Mouse (Mus musculus) frontal cortex, postnatal 25 days (tissue): Measurements from ENCODE around the gene Trib2.

Source experiments
- DNase-seq, 2 experiments: peaks; one replicate each; pipeline ENCODE4 v3.0.0; 2022; ENCODE audit warnings: low spot score in 2 of 2

Gene Trib2

DNA sequence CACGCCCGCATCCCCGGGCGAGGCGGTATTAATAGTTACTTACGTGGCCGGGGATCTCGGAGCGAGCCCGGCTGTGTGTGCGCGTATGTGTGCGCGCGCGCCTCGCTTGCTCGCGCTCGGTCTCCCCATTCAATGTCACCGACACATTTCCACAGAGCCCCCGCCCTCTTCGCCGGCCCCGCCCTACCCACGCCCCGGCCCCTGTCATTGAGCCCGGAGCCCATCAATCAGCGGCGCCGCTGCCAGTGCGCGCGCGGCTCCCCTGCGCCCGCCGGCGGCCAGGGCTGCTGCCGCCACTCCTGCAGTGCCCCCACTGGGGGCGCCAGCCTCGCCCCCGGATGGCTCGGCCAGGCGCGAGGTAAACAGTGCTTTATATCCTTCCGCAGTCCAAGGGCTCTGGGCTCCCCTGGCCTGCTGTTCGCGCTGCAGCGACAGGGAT, at the start of gene Trib2:
Gene Trib2, minus strand, starts transcription at position 183 of the 439 bp plus-strand sequence.
- DNase-seq, result peak; percentile 68 to 83

DNA sequence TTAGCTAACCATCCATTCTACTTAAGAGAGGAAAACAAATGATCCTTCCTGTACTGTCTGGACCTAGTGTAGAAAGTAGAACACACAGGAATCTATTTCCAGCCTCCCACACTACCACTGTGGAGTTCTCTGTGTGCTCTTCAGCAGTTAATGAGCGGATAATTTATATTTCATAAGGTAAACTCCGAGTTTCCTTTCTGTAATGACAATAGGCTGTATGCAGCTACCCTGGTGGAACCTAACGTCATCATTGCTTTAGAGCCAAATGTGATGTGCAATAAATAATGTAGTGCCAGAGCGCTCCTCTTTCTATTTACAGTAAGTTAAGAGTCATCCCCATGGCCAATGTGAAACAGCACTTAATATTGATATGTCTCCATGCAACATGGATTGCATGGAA, 41.3 kb upstream of the Trib2 start:
- DNase-seq, result no peak

DNA sequence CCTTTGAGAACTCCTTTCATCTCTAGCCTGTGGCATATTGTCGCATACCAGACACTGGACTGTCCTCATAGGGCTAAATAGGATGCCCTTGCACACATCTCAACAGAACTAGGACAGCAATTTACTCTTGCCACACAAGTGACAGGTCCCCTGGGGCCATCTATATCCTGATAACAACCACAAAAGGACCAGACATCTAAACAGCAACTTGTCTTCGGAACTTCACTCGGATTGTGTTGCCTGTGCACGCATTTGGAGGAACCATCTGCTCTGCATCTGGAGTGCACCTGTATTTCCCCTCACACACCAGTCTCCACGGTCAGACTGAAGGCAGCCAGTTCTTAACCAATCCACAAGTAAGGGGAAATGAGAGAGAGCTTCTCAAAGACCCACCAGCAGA, 39.2 kb upstream of the Trib2 start:
- DNase-seq, result no peak

DNA sequence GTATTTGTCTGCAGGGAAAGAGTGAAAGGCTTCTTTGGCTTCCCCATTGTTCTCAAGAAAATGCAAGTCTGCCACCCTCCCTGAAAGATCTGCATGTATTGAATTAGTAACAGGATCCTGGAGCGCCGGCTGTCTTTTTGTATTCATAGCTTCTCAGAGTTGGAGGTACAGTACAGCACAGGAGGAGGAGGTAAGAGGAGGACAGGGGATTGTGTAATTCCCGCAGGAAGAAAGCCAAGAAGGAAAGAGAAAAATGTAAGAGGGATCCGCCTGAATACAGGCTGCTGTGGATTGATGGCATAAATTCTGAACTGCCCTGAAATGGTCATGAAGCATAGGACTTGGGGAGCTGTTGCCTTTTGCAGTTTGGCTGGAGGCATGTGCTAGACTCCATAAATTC, 36.1 kb upstream of the Trib2 start:
- no peak for DNase-seq

DNA sequence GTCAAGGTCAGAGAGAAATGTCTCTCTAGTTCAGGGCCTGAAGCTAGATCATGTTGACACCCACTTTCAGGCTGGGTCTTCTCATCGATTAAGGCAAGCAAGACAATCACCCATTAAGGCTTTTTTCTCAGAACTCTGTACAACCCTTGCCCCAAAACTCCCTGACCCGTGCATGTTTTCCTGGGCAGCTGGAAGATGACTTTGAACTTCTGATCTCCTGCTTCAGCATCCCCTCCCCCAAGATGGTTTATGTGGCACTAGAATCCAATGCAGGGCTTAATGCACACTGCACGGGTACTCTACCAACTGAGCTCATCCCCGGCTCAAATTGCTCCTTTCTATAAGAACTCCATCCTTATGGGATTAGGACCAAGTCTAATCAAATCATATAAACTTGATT, 35.3 kb upstream of the Trib2 start:
- DNase-seq, result no peak

DNA sequence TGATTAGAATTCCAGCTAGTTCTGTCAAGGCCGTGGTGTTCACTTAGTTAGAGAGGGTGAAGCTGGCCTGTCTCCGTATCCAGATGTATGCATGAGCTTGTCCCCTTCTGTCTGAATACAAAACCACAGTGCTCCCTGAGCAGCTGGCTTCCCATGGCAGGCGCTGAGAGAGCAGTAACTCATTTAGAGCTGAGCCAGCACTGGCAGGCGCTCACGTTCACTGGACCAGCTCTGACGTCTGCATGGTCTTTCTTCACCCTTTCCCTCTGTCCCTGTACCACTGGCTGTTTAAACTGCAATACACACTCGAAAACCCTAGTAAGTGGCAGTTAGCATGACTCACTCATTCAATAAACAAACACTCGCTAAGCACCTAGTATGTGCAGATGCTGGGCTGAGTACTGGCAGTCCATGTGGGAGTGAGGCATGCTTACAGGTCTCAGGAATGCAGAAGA, 33.7 kb upstream of the Trib2 start:
- no peak for DNase-seq

DNA sequence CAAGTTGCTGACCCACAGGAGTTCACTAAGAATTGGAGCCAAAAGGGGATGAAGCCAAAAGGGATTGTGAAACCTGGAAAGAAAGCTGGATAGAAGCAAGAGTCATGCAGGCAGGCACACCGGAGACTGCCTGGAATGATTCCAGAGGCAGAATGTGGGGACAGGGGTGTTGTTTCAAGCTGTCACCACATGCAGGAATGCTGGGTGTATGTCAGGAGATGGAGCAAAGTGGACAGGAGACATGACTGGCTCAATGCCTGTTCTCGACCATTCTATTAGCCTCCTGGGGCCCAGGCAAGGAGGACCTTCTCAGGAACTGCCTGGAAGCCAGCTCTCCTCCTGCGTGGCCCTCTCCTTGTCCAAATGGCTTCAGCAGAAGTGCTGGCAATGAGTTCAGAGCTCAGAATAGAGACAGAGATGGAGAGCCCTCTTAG, 33.2 kb upstream of the Trib2 start:
- DNase-seq, result no peak

DNA sequence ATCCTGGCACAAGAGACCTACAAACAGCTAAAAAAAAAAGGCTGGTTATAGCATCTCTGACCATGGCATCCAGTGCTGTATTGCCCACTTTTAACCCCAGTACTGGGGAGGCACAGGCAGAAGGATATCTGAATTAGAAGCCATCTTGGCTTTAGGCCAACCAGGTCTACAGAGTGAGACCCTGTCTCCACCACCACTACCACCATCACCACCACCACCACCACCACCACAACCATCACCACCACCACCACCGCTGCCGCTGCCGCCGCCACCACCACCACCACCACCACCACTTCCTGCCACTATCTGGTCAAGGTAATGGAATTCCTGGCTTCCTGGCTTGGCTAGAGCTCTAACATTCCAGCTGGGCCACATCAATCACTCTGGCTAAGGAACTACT, 31.7 kb upstream of the Trib2 start:
- no peak for DNase-seq

DNA sequence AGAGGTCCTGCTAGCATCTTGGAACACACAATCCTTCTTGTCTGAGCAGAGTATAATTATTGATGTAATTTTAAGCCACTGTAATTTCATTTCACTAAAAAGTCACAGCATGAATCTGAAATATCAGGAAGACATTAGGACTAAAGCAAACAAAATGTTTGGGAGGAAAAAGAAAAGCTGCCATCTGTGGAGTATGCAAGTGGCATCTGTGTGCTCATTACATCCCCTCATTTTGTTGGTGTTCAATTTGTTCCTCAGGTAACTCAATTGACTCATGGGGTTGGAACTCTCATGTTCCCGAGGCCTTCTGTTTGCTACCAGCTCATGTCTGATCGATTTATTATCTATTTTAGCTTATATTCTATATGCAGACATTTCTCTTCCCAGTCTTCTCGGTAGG, 28.0 kb upstream of the Trib2 start:
- DNase-seq, result no peak

DNA sequence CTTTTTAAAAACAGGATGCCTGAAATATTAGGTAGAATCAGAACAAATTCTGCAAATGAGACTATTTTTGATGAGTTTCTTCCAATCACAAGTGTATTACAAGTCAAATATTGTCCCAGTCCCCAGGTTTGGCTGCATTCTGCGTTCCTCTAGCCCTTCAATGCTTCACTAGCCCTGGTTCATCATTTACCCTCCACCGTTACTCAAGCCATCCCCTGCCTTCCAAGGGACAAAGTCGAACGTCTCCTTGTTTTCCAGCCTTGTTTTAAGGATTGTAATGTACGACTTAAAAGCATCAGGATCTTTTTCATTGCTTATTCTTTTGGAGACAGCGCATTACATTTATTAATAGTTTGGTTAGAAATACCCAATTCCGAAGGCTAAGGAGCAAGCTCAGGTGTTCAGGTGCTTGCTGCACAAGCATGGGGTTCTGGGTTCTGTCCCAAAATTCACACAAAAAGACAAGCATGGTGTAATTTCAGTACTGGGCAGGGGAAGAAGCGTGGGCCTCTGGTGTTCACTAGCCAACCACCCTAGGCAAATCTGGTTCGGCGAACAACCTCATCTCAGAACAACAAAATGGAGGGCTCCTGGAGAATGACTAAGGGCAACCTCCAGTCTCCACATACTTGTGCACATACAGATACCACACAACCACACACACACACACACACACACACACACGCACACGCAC, 24.3 kb upstream of the Trib2 start:
- DNase-seq, result no peak

DNA sequence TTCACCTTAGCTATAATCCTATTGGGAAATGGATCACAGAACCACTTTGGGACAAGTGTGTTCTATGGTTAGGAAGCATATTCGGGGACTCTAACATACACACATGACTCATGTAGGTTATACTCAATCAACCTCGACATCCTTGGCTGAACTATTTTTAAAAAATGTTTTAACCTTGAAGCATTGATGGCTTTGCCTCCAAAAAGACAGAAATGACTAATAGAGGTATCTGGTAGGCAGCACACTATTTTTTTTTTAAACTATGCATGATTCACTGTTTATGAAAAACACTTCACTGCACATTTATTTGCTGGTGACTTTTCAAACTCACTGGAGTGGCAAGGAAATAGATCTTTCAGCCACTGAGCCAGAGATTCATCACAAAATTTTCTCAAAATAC, 21.5 kb upstream of the Trib2 start:
- DNase-seq, result no peak

DNA sequence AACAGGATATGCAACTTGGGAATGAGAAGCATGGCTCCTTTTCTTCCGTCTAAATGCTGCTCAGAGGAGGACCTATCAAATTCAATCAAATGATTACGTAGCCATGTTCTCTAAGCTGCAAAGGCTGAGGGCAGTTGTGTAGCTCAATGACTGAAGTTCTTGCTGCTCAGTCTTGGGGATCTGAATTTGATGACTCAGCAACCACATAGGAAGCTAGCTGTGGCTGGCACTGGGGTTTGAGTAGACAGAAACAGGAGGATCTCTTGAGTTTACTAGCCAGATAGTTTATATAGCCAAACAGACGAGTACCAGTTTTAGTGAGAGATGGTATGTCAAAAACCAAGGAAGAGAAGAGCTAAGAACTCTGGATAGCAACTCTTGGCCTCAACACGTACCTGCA, 20.8 kb upstream of the Trib2 start:
- DNase-seq, result no peak

DNA sequence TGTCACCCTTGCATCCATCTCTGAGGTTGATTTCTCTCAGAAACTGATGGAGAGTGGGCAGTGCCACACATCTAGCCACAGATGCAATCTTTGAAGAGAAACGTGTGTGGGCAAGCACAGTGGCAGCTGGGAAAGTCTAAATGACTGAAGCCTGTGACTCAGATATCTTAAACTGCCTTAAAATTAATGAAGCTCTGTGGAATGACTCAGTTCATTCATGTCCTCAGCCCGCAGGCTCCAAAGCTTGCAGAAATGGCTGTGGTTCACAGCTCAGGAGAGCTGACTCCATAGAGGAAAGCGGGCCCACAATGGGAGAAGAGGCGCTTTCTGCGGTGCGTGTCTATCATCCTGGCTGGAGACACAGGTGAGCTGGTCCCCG, 15.9 kb upstream of the Trib2 start:
- DNase-seq, result peak in 1 of 2 experiments; percentile 41

DNA sequence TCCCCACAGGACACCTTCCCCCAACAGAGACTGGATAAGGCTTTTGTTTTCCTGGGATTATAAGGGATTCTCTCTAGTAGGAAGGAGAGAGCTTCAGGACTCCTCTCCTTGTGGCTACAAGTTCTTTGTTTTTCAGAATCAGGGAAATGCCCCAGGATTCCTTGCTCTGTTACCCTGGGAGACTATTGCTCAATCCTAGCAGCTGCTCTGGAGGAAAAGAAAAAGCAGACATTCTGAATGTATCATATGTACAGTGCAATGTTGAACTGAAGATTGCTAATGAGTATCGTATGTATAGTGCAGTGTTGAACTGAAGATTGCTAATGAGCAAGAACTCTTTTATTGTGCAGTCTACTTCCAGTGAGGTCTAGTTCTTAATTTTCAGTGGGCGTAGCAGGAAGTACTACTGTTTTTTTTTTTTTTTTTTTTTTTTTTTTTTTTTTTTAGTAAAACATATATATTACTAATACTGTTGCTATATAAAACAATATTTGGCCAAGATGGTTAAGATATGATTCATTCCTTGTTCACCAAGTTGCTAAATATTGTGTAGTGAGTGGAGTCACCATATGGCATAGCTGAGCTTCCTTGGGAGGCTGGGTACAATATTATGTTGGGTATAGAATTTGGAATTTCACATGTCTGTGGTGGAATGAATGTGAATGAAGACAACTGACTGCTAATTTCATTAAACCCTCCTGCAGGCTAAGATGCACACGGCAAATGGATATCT, 15.4 kb upstream of the Trib2 start:
- no peak for DNase-seq

DNA sequence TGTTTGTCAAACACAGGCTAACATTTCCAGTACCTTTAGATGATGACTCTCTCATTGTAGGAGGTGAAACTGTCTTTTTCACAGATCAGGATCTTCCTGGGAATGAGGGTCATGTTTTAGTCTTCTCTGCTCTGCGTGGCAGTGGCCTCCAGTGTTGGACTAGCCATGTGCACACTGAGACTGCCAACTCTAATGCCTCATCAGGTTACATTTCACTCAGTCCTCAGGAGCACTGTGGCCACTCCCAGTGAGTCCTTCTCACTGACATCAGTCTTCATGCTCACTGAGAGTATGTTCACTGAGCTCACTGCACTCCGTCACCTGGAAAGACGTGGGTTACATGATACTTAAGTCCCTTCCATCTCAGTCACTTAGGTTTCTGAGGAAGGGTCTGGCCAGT, 14.0 kb upstream of the Trib2 start:
- DNase-seq, result no peak

DNA sequence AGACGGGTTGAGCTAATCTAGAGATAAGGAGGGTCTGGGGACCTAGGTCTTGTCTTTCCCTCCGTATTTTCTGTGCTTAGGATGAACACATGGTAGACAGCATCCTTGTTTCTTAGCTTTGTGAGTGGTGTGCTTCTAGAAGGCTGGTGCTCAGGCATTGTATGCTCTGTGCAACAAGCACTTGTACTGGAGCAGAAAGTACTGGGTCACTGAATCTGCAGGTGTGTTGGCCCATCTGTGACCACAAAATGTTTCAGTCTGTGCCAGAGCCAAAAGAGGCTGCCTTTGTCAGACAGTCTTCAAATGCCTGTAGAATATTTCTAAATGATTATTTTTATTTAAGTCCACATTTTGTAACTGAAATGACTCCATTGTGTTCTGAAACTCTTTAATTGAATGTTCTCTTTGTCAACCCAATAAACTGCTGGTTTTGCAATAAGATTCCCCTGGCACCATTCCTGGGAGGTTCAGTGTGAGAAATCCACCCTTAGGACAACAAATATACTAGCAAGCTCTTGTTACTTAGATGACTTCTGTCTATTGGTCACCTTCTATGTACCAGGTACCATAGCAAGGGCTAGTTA, 12.2 kb upstream of the Trib2 start:
- DNase-seq, result no peak

DNA sequence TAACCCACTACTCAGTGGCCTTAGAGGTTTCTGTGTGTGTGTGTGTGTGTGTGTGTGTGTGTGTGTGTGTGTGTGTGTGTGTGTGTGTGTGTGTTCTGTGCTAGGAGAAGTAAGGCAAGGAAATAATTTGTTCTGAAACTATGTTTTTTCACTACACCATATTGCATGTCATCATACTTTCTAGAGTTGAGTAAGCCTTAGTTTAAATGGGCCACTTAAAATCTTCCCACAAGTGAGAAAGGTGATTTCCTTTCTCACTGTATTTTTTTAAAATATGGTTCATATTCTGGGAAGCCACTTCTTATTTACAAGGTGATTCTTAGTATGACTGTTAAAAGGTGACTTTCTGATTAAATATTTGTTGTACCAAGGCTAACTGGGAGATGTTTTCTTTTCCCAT, 4.3 kb upstream of the Trib2 start:
- no peak for DNase-seq

DNA sequence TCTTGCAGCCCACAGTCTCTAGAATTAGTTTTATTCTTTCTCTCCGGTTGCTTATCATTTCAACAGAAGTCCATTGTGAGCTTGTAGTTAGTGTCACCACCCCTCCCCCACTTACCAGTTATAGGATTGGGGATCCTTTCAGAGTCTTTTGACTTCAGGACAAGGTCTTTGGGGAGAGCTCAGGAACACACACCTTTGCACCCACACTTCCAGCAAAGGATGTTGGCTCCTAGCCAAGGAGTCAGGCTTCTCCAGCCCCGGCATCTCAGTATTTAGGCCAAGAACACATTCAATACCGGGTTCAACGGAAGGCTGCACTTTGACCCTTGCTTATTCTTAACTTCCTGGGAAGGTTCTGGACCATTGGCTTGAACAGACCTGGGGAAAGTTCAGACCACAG, 643 bp upstream of the Trib2 start:
- DNase-seq, result no peak

DNA sequence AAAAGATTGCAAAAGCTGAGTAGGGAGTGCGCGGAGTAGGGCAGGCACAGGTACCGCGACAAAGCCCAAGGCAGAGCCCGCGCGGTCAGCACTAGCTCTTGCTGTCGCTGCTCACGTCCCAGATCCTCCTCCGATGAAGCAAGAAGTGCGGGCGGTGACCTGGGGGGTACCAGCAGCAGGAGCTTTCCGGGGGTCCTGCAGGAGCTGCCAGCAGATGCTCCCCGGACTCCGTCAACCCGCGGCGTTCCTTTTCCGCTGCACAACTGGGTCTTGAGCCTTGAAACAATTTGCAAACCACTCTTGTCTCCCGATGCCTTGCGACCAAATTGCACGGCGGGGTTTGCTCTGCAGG, 492 bp downstream of the Trib2 start:
- DNase-seq, result no peak

DNA sequence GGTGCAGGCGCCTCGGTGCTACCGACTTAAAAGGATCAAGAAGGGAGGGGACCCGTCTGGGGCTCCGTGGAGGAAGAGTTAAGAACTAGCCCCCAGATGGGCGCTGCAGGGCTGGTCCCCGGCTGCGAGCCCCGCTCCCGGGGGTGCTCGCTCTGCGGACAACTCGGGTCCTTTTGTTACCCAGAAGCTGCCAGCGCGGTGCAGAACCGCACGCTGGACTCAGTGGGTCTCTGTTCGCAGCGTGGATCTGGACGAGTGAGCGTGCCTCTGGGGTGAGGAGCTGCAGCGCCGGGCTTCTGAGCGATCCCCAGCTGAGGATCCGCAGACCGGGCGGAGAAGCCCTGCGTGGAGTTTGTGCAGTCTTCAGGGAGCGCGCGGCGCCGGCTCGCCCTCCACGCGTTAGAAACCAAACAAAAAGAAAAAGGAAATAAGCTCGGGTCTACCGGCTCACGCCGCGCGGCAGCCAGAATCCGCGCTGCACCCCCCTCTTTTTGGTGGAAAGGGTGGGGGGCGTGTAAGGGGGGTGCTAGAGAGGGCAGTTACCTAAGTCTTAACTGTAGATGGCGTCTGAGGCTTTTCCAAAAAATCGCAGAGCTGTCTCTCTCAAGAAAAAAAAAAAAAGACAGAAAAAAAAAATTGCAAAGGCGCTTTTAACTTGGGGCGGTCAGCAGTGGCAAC, 1.0 kb downstream of the Trib2 start:
- peak; percentile 55 to 56 for DNase-seq

DNA sequence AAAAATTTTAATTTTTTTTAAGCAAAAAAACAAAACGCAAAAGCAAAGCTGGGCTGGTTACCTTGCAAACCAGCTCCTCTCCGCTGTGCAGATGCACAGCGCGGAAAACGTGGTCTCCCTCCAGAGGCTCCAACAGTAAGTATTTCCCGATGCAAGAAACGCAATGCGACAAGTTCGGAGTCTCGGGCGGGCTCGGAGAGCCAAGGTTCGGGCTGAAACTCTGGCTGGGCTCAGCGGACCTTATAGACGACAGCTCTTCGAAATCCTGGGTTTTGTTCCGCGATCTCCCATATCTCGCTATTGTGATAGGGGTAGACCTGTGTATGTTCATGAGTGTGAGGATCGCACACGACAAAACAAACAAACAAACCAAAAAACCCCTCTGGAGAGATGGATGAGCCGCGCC, 1.5 kb downstream of the Trib2 start:
- DNase-seq, result no peak

DNA sequence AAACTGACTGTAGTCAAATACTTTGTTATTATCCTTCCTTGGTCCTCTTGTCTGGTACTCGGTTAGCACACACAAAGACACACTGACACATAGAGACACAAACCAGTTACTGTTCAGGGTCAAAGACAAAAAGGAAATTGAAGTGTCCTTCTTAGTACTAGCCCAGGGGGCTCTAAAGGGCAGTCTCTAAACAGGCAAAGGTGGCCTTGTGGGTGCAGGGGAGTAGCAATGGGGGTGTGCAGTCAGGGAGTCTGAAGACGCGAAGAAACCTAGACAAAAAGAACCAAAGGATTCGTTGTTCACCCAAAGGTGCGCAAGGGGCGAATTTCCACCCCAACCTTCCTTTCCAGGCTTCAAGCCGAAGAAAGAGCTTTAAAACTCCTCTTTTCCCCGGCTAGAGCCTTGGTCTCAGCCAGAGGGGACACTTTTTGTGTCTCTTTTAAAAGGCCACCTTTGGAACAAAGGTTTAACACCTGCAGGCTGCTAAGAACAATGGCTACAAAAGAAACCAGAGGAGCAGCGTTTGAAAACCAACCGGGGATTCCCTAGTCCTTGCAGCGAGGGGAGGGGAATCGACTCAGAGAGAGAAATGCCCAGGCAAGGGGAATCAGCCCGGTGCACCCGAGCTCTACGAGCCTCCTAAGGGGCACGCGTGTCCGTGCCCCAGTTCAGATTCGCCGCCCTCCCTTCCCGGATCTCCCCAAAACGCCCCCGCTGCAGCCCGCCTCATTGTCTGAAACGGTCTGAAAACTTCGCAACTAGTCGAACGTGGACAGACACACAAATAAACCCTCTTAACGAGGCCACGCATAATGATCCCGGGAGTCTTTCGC, 2.3 kb downstream of the Trib2 start:
- DNase-seq, result no peak
